Mouse (Mus musculus): ENCODE data around the gene Smco1. TPM values are rescaled to one million over a fixed set of nuclear protein-coding genes. Genes with fewer than 3 reads are reported as not detected.
"Not testable (repeated sequence)": the region's sequence is repeated elsewhere in the genome, so short reads cannot be mapped to it uniquely, and the experiment has no call there.

Smco1 gene
- polyA plus RNA-seq, 1 experiment from 2014 or later, result 0.18 TPM

DNA sequence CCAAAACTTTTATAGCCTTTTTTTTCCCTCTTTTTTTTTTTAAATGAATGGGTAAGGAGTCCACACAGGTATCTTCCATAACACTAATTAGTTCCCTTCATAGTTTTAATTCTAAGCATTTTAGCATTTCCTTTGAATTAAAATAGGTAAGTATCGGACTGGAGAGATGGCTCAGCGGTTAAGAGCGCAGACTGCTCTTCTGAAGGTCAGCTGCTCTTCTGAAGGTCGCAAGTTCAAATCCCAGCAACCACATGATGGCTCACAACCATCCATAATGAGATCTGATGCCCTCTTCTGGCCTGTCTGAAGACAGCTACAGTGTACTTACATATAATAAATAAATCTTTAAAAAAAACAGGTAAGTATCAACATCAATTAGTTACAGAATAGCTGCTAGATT lies 28.3 kb downstream of the Smco1 start:
- H3K36me3 ChIP-seq (ENCODE audit: control insufficient read depth, insufficient read depth, low read length), result peaks cover 33% of the 10 kb centered on the region
- H3K9ac ChIP-seq (ENCODE audit: low read length); ATAC-seq (ENCODE audit: low read depth); H3K4me3 ChIP-seq (ENCODE audit: low read length); H3K4me1 ChIP-seq (replicated peaks; ENCODE audit: control insufficient read depth, insufficient read depth, low read length); H3K4me2 ChIP-seq (ENCODE audit: low read depth, low read length); H3K9me3 ChIP-seq (ENCODE audit: control insufficient read depth, low read length); H3K27me3 ChIP-seq (ENCODE audit: control insufficient read depth, insufficient read depth, low read depth, low read length); H3K27ac ChIP-seq (ENCODE audit: low read length): not testable (repeated sequence)
- WGBS, result 94% methylated on average over 4 of the region's 4 CpGs

- Histone ChIP-seq H3K4me3 (ENCODE audit: low read length) (no peak overlapping the region), H3K4me2 (ENCODE audit: low read depth, low read length) (no peak overlapping the region), H3K27me3 (ENCODE audit: control insufficient read depth, insufficient read depth, low read depth, low read length) (no peaks in the 10 kb centered on the region), H3K9ac (ENCODE audit: low read length) (no peak overlapping the region), H3K4me1 (replicated peaks; ENCODE audit: control insufficient read depth, insufficient read depth, low read length) (no peaks in the 10 kb centered on the region), H3K36me3 (ENCODE audit: control insufficient read depth, insufficient read depth, low read length) (peaks cover 14% of the 10 kb centered on the region), H3K27ac (ENCODE audit: low read length) (no peak overlapping the region), H3K9me3 (ENCODE audit: control insufficient read depth, low read length) (no peaks in the 10 kb centered on the region)
- WGBS, result 56% methylated on average over 1 of the region's 1 CpGs
- no peak for ATAC-seq (ENCODE audit: low read depth)
Measured at GRCm38 (mm10) chr16:32303046-32303445, 31.8 kb downstream of the Smco1 start.

GRCm38 (mm10) chr16:32303886-32304285 lies 32.6 kb downstream of the Smco1 start:
- no peak overlapping the region for H3K27ac ChIP-seq (ENCODE audit: low read length)
- 93% methylated on average over 7 of the region's 7 CpGs for WGBS
- H3K9ac ChIP-seq (ENCODE audit: low read length), result no peak overlapping the region
- no peak overlapping the region for H3K4me2 ChIP-seq (ENCODE audit: low read depth, low read length)
- peaks cover 9% of the 10 kb centered on the region for H3K36me3 ChIP-seq (ENCODE audit: control insufficient read depth, insufficient read depth, low read length)
- no peaks in the 10 kb centered on the region for H3K9me3 ChIP-seq (ENCODE audit: control insufficient read depth, low read length)
- H3K4me1 ChIP-seq (replicated peaks; ENCODE audit: control insufficient read depth, insufficient read depth, low read length), result no peaks in the 10 kb centered on the region
- no peaks in the 10 kb centered on the region for H3K27me3 ChIP-seq (ENCODE audit: control insufficient read depth, insufficient read depth, low read depth, low read length)
- no peak for ATAC-seq (ENCODE audit: low read depth)
- no peak overlapping the region for H3K4me3 ChIP-seq (ENCODE audit: low read length)

DNA sequence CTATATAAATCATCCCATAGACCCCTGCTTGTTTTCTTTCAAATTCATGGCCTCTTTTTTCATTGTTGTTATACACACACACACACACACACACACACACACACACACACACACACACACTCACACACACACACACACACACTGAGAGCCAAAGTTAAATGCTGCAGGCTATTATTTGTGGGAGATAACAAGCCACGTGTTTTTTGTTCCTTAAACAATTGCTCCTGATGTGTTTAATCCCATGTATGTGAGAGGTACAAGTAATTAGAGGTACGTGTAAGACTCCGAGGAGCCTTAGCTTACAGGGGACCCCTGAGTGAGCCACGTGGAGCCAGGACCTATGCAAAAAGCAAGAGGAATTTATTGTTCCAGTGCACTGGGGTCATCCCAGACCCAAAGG lies 40.7 kb downstream of the Smco1 start:
- Histone ChIP-seq H3K9me3 (ENCODE audit: control insufficient read depth, low read length) (no peaks in the 10 kb centered on the region), H3K27me3 (ENCODE audit: control insufficient read depth, insufficient read depth, low read depth, low read length) (no peaks in the 10 kb centered on the region), H3K4me2 (ENCODE audit: low read depth, low read length) (no peak overlapping the region), H3K27ac (ENCODE audit: low read length) (no peak overlapping the region), H3K4me1 (replicated peaks; ENCODE audit: control insufficient read depth, insufficient read depth, low read length) (no peaks in the 10 kb centered on the region), H3K9ac (ENCODE audit: low read length) (no peak overlapping the region), H3K4me3 (ENCODE audit: low read length) (no peak overlapping the region), H3K36me3 (ENCODE audit: control insufficient read depth, insufficient read depth, low read length) (no peaks in the 10 kb centered on the region)
- 71% methylated on average over 4 of the region's 4 CpGs for WGBS
- ATAC-seq (ENCODE audit: low read depth), result no peak

- H3K27me3 ChIP-seq (ENCODE audit: control insufficient read depth, insufficient read depth, low read depth, low read length), result no peaks in the 10 kb centered on the region
- H3K27ac ChIP-seq (ENCODE audit: low read length), result no peak overlapping the region
- H3K4me1 ChIP-seq (replicated peaks; ENCODE audit: control insufficient read depth, insufficient read depth, low read length), result no peaks in the 10 kb centered on the region
- H3K4me2 ChIP-seq (ENCODE audit: low read depth, low read length), result no peak overlapping the region
- no peak overlapping the region for H3K9ac ChIP-seq (ENCODE audit: low read length)
- no peak for ATAC-seq (ENCODE audit: low read depth)
- no peak overlapping the region for H3K4me3 ChIP-seq (ENCODE audit: low read length)
- H3K36me3 ChIP-seq (ENCODE audit: control insufficient read depth, insufficient read depth, low read length), result no peaks in the 10 kb centered on the region
- 34% methylated on average over 5 of the region's 5 CpGs for WGBS
- no peaks in the 10 kb centered on the region for H3K9me3 ChIP-seq (ENCODE audit: control insufficient read depth, low read length)
Measured at GRCm38 (mm10) chr16:32312386-32312785, 41.1 kb downstream of the Smco1 start.

DNA sequence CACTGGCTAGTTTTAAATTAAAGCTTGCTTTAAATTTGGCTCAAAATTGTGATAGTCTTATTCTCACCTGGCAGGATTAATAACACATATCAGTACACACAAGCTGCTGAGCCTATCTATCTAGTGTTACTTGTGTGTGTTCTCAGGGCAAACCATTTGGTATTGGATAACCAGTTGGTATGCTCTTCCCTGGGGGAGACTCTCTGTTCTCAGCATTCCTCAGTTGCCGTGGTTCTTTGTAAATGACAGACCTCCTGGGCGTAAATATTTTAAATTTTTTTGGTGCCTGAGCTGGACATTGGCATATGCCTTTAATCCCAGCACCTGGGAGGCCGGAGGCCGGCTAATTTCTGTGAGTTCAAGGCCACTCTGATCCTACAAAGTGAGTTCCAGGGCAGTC lies 41.6 kb downstream of the Smco1 start:
- H3K27ac ChIP-seq (ENCODE audit: low read length), result no peak overlapping the region
- no peak for ATAC-seq (ENCODE audit: low read depth)
- no peaks in the 10 kb centered on the region for H3K27me3 ChIP-seq (ENCODE audit: control insufficient read depth, insufficient read depth, low read depth, low read length)
- H3K9ac ChIP-seq (ENCODE audit: low read length), result no peak overlapping the region
- no peak overlapping the region for H3K4me3 ChIP-seq (ENCODE audit: low read length)
- WGBS, result 64% methylated on average over 4 of the region's 4 CpGs
- no peaks in the 10 kb centered on the region for H3K36me3 ChIP-seq (ENCODE audit: control insufficient read depth, insufficient read depth, low read length)
- no peaks in the 10 kb centered on the region for H3K9me3 ChIP-seq (ENCODE audit: control insufficient read depth, low read length)
- H3K4me1 ChIP-seq (replicated peaks; ENCODE audit: control insufficient read depth, insufficient read depth, low read length), result no peaks in the 10 kb centered on the region
- H3K4me2 ChIP-seq (ENCODE audit: low read depth, low read length), result no peak overlapping the region

GRCm38 (mm10) chr16:32316601-32317000 lies 45.3 kb downstream of the Smco1 start:
- WGBS, result 78% methylated on average over 2 of the region's 2 CpGs
- H3K27me3 ChIP-seq (ENCODE audit: control insufficient read depth, insufficient read depth, low read depth, low read length), result no peaks in the 10 kb centered on the region
- no peak overlapping the region for H3K9ac ChIP-seq (ENCODE audit: low read length)
- no peaks in the 10 kb centered on the region for H3K9me3 ChIP-seq (ENCODE audit: control insufficient read depth, low read length)
- no peak for ATAC-seq (ENCODE audit: low read depth)
- H3K27ac ChIP-seq (ENCODE audit: low read length), result no peak overlapping the region
- no peaks in the 10 kb centered on the region for H3K36me3 ChIP-seq (ENCODE audit: control insufficient read depth, insufficient read depth, low read length)
- no peak overlapping the region for H3K4me3 ChIP-seq (ENCODE audit: low read length)
- no peaks in the 10 kb centered on the region for H3K4me1 ChIP-seq (replicated peaks; ENCODE audit: control insufficient read depth, insufficient read depth, low read length)
- no peak overlapping the region for H3K4me2 ChIP-seq (ENCODE audit: low read depth, low read length)

GRCm38 (mm10) chr16:32323953-32324352 lies 52.7 kb downstream of the Smco1 start:
- H3K27me3 ChIP-seq (ENCODE audit: control insufficient read depth, insufficient read depth, low read depth, low read length), result no peaks in the 10 kb centered on the region
- 0 out of 2 replicates have a peak overlapping the region, but pooled peaks have one; percentile 6 for H3K4me2 ChIP-seq (ENCODE audit: low read depth, low read length)
- H3K4me1 ChIP-seq (replicated peaks; ENCODE audit: control insufficient read depth, insufficient read depth, low read length), result no peaks in the 10 kb centered on the region
- H3K27ac ChIP-seq (ENCODE audit: low read length), result no peak overlapping the region
- 0 out of 2 replicates have a peak overlapping the region, but pooled peaks have one; percentile 21 for H3K9ac ChIP-seq (ENCODE audit: low read length)
- WGBS, result 26% methylated on average over 7 of the region's 7 CpGs
- ATAC-seq (ENCODE audit: low read depth), result no peak
- no peak overlapping the region for H3K4me3 ChIP-seq (ENCODE audit: low read length)
- H3K9me3 ChIP-seq (ENCODE audit: control insufficient read depth, low read length), result no peaks in the 10 kb centered on the region
- no peaks in the 10 kb centered on the region for H3K36me3 ChIP-seq (ENCODE audit: control insufficient read depth, insufficient read depth, low read length)

Measured in lung, embryonic 16.5 days (tissue).